Mouse (Mus musculus): Measurements from ENCODE around the gene Spindoc. TPM values are rescaled to one million over a fixed set of nuclear protein-coding genes. Genes with fewer than 3 reads are reported as not detected.
A peak's percentile ranks its signal among the peaks of the same experiment; 100 is the strongest.
"Not testable (repeated sequence)": the region's sequence is repeated elsewhere in the genome, so short reads cannot be mapped to it uniquely, and the experiment has no call there.

Gene Spindoc
- polyA plus RNA-seq, 1 experiment: not detected

DNA sequence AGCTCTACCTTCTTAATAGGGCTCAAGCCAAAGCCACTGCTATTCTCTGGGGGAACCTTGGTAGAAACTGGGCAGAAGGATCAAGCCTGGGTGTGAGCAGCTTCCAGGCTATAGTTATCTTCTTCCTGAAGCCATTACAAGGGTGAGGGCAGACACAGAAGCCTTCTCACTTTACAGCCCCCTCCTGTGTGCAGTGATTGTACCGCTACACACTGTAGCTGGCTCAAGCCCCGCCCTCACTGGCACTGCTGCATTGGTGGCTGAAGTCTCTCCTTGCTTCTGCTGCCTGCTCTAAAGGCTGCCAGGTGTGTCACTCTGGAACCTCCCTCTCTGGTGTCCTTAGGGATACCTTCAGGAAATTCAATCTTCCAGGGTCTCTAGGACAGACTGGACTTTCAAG is 29.6 kb upstream of the Spindoc start:
- H3K4me3 ChIP-seq (ENCODE audit: insufficient read depth, low read depth, low read length): no peak overlapping the region
- 72% methylated on average over 2 of the region's 2 CpGs for WGBS
- H3K27ac ChIP-seq (ENCODE audit: insufficient read depth, low read depth, low read length): no peak overlapping the region
- peaks cover 6% of the 10 kb centered on the region for H3K4me1 ChIP-seq (ENCODE audit: control insufficient read depth, insufficient read depth, low read length)
- TF ChIP-seq POLR2A (IDR thresholded peaks at IDR 0.05; ENCODE audit: insufficient read depth, low read depth, low read length) (no peak), CTCF (IDR thresholded peaks at IDR 0.05; ENCODE audit: insufficient read depth, low read depth, low read length) (no peak)

DNA sequence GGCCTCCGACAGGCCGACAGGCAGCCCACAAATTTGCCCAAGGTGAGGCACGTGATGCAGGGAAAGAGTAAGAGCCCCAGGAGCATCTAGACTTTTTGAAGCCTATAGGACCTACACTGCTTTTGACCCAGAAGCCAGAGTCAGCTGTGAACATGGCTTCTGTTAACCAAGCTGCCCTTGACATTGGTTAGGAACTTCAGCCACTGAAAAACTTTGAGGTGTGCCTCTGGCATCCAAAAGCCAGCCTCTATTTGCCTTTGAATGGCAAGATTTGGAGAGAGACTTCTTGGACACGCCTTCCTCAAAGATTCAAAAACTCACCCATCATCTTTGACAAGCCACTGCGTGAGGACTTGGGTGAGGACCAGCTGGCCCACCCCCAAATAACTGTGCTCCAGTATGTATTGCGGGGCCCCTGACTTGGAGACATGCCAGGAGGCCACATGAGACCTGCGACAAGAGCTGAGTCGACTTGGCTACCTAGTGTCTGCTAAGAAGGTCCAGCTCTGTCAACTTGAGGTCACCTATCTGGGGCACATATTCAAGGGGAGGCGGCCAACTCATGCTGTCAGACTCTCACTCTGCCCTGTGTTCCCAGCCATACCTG is 21.9 kb upstream of the Spindoc start:
- H3K4me3 ChIP-seq (ENCODE audit: insufficient read depth, low read depth, low read length): no peak overlapping the region
- 62% methylated on average over 9 of the region's 9 CpGs for WGBS
- H3K27ac ChIP-seq (ENCODE audit: insufficient read depth, low read depth, low read length): no peak overlapping the region
- no peak for TF ChIP-seq CTCF (IDR thresholded peaks at IDR 0.05; ENCODE audit: insufficient read depth, low read depth, low read length)
- TF ChIP-seq POLR2A (IDR thresholded peaks at IDR 0.05; ENCODE audit: insufficient read depth, low read depth, low read length): no peak
- H3K4me1 ChIP-seq (ENCODE audit: control insufficient read depth, insufficient read depth, low read length): no peaks in the 10 kb centered on the region

DNA sequence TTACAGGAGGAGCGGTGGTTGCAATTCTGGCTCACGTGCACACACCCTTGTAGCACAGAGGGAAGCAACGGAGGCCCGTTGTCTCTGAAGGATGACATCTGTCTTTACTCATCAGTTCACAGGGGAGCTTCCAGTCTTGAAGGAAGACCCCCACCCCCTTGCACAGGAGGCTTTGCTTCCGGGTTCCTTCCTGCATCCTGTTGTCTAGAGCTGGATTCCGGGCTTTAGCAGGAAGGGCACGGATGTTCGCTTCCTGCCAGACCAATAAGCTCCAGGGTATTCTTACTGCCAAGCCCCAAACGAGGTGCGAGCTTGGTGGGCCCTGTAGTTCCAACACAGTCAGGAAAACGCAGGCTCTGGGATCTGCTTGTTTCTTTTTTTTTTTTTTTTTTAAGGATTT is 17.8 kb upstream of the Spindoc start:
- no peak overlapping the region for H3K27ac ChIP-seq (ENCODE audit: insufficient read depth, low read depth, low read length)
- H3K4me1 ChIP-seq (ENCODE audit: control insufficient read depth, insufficient read depth, low read length): no peaks in the 10 kb centered on the region
- H3K4me3 ChIP-seq (ENCODE audit: insufficient read depth, low read depth, low read length): no peak overlapping the region
- WGBS: 89% methylated on average over 11 of the region's 11 CpGs
- TF ChIP-seq POLR2A (IDR thresholded peaks at IDR 0.05; ENCODE audit: insufficient read depth, low read depth, low read length) (no peak), CTCF (IDR thresholded peaks at IDR 0.05; ENCODE audit: insufficient read depth, low read depth, low read length) (no peak)

DNA sequence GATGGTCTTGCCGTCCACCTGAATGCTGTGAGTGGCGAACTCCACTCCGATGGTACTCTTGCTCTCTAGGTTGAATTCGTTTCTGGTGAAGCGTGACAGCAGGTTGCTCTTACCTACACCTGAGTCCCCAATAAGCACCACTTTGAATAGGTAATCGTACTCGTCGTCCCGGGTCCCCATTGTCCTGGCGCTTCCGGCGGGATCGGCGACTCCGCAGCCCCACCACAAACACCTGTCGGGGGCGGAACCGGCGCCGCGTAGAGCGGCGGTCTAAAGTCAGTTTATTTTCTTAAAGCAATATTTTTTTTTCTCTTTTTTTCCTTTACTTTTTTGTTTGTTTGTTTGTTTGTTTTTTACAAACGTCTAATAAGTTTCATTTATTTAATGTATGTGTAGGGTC is 16.1 kb upstream of the Spindoc start:
- 43% methylated on average over 24 of the region's 24 CpGs for WGBS
- not testable (repeated sequence) for H3K27ac ChIP-seq (ENCODE audit: insufficient read depth, low read depth, low read length); H3K4me1 ChIP-seq (ENCODE audit: control insufficient read depth, insufficient read depth, low read length); H3K4me3 ChIP-seq (ENCODE audit: insufficient read depth, low read depth, low read length)

DNA sequence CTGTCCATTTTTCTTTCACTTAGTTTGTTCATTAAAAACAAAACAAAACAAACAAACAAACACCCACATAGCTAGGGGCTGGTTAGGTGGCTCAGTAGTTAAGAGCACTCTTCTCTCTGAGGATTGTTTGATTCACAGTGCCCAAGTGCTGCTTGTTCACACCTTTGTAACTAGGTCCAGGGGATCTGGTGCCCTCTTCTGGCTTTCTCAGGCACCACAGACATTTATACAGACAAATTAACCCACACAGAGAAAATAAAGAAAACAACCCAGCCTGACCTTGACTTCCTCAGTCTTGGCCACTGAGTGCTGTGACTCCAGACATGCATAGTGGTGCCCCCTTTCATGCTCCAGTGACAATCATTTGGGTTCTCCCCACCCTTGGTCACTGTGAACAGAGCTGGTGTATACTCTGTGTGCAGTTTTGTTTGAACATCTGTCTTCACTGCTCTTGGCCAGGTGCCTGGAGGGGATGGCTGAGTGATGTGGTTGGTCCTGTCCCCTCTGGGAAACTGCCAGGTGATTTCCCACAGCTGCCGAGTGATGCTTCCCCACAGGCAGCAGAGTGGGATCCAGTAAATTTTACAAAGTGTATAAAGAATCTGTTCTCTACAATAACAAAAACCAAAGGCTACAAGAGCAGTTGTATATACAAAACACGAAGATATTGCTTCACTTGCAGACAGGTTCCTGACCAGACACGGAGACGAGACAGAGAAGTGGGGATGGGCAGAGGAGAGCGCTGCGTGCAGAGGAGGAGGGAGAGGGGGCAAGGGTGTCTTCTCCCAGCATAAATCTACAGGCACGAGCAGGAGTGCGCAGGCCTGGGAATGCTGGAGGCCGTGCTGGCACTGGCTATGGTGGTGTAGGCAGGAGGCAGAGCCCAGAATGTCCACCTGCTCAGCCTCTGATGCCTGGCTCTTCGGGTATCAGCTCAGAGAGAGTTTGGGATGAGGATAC is 14.4 kb upstream of the Spindoc start:
- not testable (repeated sequence) for H3K27ac ChIP-seq (ENCODE audit: insufficient read depth, low read depth, low read length); H3K4me1 ChIP-seq (ENCODE audit: control insufficient read depth, insufficient read depth, low read length); H3K4me3 ChIP-seq (ENCODE audit: insufficient read depth, low read depth, low read length)
- WGBS: 62% methylated on average over 9 of the region's 10 CpGs

DNA sequence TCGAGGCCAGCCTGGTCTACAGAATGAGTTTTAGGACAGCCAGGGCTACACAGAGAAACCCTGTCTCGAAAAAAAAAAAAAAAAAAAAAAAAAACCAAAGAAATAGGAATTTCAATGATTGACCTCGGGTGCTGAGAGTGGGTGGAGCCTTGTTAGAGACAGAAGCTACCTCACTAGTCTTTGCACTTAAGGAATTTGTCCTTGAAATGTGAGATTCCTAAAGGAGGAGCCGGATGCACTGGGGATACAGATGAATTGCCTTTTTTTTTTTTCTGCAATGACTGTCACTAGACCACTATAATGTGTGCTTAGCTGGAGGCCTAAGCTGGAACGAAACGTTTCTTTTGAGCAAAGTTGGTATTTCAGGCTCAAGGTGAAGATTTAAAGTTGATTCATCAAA is 5.7 kb upstream of the Spindoc start:
- TF ChIP-seq CTCF (IDR thresholded peaks at IDR 0.05; ENCODE audit: insufficient read depth, low read depth, low read length) (no peak), POLR2A (IDR thresholded peaks at IDR 0.05; ENCODE audit: insufficient read depth, low read depth, low read length) (no peak)
- H3K27ac ChIP-seq (ENCODE audit: insufficient read depth, low read depth, low read length): no peak overlapping the region
- WGBS: 87% methylated on average over 6 of the region's 6 CpGs
- no peak overlapping the region for H3K4me3 ChIP-seq (ENCODE audit: insufficient read depth, low read depth, low read length)
- peaks cover 2% of the 10 kb centered on the region; the same call in 1 of the 2 replicates for H3K4me1 ChIP-seq (ENCODE audit: control insufficient read depth, insufficient read depth, low read length)

DNA sequence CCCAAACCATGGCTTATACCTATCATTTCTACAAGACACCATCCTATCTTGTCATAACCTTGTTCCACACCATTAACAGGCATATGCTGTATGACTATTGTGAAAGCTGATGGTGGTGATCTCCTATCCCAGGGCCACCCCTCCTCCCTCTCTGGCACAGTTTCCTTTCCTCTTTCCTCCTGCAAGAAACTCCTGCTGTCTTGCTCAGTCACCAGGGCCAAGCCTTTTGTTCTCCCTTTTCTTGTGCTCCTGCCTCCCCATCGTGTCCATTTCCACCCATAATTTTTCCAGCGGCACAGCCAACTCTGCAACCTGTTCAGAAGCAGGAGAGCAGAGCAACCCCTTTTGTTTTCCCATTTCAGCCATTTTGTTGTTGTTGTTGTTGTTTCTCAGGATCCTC is 3.2 kb upstream of the Spindoc start:
- 13% methylated on average over 2 of the region's 2 CpGs for WGBS
- Histone ChIP-seq H3K4me1 (ENCODE audit: control insufficient read depth, insufficient read depth, low read length) (peaks cover 5% of the 10 kb centered on the region; the same call in 1 of the 2 replicates), H3K4me3 (ENCODE audit: insufficient read depth, low read depth, low read length) (no peak overlapping the region), H3K27ac (ENCODE audit: insufficient read depth, low read depth, low read length) (no peak overlapping the region)
- TF ChIP-seq CTCF (IDR thresholded peaks at IDR 0.05; ENCODE audit: insufficient read depth, low read depth, low read length): no peak
- TF ChIP-seq POLR2A (IDR thresholded peaks at IDR 0.05; ENCODE audit: insufficient read depth, low read depth, low read length): no peak

DNA sequence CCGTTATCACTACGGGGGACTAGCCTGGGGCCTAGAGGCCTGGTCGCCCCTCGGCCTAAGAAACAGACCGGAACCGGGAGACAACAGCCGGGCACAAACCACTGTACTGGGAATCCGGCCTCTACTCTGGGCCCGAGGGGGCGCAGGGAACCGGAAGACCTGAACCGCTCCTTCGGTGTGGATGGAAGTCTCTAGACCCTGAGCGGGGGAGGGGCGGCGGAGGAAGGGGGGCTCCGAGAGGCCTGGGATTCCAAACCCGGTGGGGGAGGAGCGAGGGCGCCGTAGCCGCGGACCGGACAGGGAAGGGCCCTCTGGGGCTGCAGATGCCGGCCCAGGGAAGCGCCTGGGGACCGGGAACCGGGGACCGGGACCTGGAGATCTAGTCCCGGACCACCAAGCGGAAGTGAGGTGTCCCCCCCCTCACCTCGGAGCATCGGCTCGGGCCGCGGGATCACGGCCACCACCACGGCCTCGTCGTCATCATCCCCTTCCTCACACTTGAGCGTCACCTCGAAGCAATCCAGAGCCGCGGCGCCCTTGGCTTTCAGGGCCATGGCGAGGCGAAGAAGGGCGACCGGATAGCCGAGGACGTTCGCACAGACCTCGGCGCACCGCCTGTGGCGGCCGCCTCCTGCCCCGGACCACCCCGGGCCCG is 419 bp downstream of the Spindoc start:
- Histone ChIP-seq H3K4me3 (ENCODE audit: insufficient read depth, low read depth, low read length) (peak overlapping the region; percentile 79), H3K4me1 (ENCODE audit: control insufficient read depth, insufficient read depth, low read length) (peaks cover 5% of the 10 kb centered on the region; the same call in 1 of the 2 replicates), H3K27ac (ENCODE audit: insufficient read depth, low read depth, low read length) (peak overlapping the region; percentile 55)
- under 1% methylated on average over 60 of the region's 60 CpGs for WGBS
- no peak for TF ChIP-seq POLR2A (IDR thresholded peaks at IDR 0.05; ENCODE audit: insufficient read depth, low read depth, low read length)
- TF ChIP-seq CTCF (IDR thresholded peaks at IDR 0.05; ENCODE audit: insufficient read depth, low read depth, low read length): no peak

DNA sequence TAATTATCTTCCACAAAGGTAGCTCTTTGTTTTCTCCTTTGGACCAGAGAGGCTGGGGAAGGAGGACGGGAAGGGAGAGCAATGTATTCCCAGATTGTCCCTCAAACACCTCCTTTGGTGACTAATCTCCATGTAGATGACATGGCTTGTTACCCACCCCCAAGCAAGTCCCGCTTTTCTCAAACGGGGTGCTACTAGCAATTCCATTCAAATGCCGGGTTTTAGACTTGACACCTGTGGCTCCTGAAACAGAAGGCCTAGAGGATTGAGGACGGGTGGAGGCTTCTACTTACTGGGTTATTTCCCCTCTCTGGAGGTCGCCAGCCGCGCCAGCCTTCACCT is 917 bp downstream of the Spindoc start:
- TF ChIP-seq POLR2A (IDR thresholded peaks at IDR 0.05; ENCODE audit: insufficient read depth, low read depth, low read length): no peak
- no peak for TF ChIP-seq CTCF (IDR thresholded peaks at IDR 0.05; ENCODE audit: insufficient read depth, low read depth, low read length)
- Histone ChIP-seq H3K27ac (ENCODE audit: insufficient read depth, low read depth, low read length) (no peak overlapping the region), H3K4me1 (ENCODE audit: control insufficient read depth, insufficient read depth, low read length) (peaks cover 5% of the 10 kb centered on the region; the same call in 1 of the 2 replicates), H3K4me3 (ENCODE audit: insufficient read depth, low read depth, low read length) (peak overlapping the region; percentile 79)
- 1% methylated on average over 8 of the region's 8 CpGs for WGBS
